Mouse (Mus musculus) heart, adult 2 months (tissue): ENCODE data around the gene Abca4. TPM values are rescaled to one million over a fixed set of nuclear protein-coding genes. Genes with fewer than 3 reads are reported as not detected.
"Not testable (repeated sequence)": the region's sequence is repeated elsewhere in the genome, so short reads cannot be mapped to it uniquely, and the experiment has no call there.

Experiments used
- DNase-seq, 2 experiments: peaks; one replicate each; pipeline ENCODE4 v3.0.0; 2021
- H3K27ac ChIP-seq: fragments of 200-600 bp; 2 replicates; pipeline ENCODE4 v1.8.1; 2022
- H3K27me3 ChIP-seq: fragments of 200-500 bp; 2 replicates; pipeline ENCODE4 v1.6.1; 2012; ENCODE audit warnings: mild to moderate bottlenecking, low read length, inconsistent platforms, mixed read lengths; ENCODE audit not compliant: control insufficient read depth, insufficient read depth
- H3K36me3 ChIP-seq: fragments of 200-500 bp; 2 replicates; pipeline ENCODE4 v1.6.1; 2012; ENCODE audit warnings: low read length, inconsistent platforms; ENCODE audit not compliant: control insufficient read depth, insufficient read depth
- H3K4me1 ChIP-seq: fragments of 200-500 bp; 2 replicates; pipeline ENCODE4 v1.6.1; 2011; ENCODE audit warnings: low read length; ENCODE audit not compliant: control insufficient read depth, insufficient read depth
- H3K4me3 ChIP-seq: fragments of 200-600 bp; 2 replicates; pipeline ENCODE4 v1.8.1; 2022
- H3K79me2 ChIP-seq: fragments of 200-500 bp; replicated peaks from 2 replicates; pipeline ENCODE4 v1.6.1; 2012; ENCODE audit warnings: mild to moderate bottlenecking, inconsistent platforms, low read length, moderate library complexity, mixed read lengths; ENCODE audit not compliant: control insufficient read depth, insufficient read depth
- H3K9ac ChIP-seq: fragments of 200-500 bp; 2 replicates; pipeline ENCODE4 v1.6.1; 2012; ENCODE audit warnings: low read depth, mild to moderate bottlenecking, control low read depth, inconsistent platforms, low read length, mixed read lengths
- CTCF ChIP-seq: fragments of 200-600 bp; IDR thresholded peaks from 2 replicates; pipeline ENCODE4 v1.8.1; 2022; ENCODE audit warnings: antibody characterized with exemption, mild to moderate bottlenecking, moderate library complexity
- EP300 ChIP-seq: fragments of 200-500 bp; IDR thresholded peaks from 2 replicates; pipeline ENCODE4 v1.6.1; 2011; ENCODE audit warnings: low read depth, low read length, control low read depth; ENCODE audit not compliant: insufficient read depth
- POLR2A ChIP-seq: fragments of 200-500 bp; IDR thresholded peaks from 2 replicates; pipeline ENCODE4 v1.6.1; 2011; ENCODE audit warnings: mild to moderate bottlenecking, low read depth, low read length, control low read depth; ENCODE audit not compliant: insufficient read depth
- WGBS: fragments of 180-500 bp; shearing (Covaris S2); methylation state at CpG from one replicate; pipeline ENCODE4 v1.1.7; 2018; 5-methylcytosine and 5-hydroxymethylcytosine counted together
- intact Hi-C: fragments of 180-260 bp; cut with DNase I; formaldehyde crosslinking; loops from one replicate; pipeline ENCODE4 v1.15.1; 2025
- polyA plus RNA-seq: library from polyadenylated mRNA; depleted of rRNA; stranded (reverse); fragments of >200 nt; gene quantifications from 2 replicates; pipeline ENCODE4 v1.2.3, GENCODE M21; 2012; rRNA removed
- total RNA-seq, 2 experiments: library from RNA; stranded (reverse); gene quantifications; 2 replicates each; pipeline ENCODE4 v1.2.3; 2021

Gene Abca4
- total and polyA plus RNA-seq, 3 experiments = 1.6 to 2.6 (median 2.3) TPM

DNA sequence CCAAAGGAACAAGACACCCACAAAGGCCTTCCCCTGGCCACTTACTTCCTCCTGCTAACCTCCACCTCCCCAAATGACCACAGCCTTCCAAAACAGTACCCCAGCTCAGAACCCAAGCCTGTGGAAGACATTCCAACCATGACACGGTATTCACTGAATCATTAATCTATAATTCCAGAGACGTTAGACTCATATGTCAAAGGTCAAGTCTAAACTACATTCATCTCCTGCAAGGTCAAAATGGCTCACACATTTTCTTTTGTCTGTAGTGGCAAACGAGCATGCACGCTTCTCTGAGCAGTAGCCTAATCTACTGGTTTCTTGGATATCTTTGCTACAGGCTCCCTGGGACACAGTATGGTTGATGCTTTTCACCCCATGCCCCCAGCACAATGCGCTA, 166.2 kb downstream of the Abca4 start:
- H3K36me3 ChIP-seq = no peaks in the 10 kb centered on the region
- intact Hi-C loops = no loop called here
- 80% methylated on average over 5 of the region's 5 CpGs for WGBS

DNA sequence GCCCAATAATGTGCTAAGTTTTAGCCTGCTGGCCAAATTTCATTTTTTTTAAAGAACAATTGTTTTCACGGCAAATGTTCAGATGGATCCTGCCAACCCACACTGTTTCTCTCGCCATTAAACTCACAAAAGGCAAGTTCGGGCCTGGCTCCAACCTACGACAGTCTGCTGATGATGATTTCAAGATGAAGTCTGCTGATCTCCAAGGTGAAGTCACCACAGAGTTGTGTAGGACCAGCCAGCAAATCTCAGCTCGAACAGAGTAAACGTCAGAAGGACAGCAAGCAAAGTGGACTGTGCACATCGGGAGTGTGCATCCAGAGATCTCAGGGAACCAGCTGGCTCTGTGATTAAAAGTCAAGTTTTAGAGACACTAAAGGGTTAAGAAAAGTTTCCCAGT, 166.6 kb downstream of the Abca4 start:
- Histone ChIP-seq H3K9ac (no peak overlapping the region), H3K27ac (no peak overlapping the region), H3K79me2 (no peaks in the 10 kb centered on the region), H3K27me3 (no peaks in the 10 kb centered on the region), H3K36me3 (no peaks in the 10 kb centered on the region), H3K4me1 (no peaks in the 10 kb centered on the region), H3K4me3 (no peak overlapping the region)
- intact Hi-C loops = no loop called here
- no peak for DNase-seq
- 86% methylated on average over 7 of the region's 7 CpGs for WGBS
- TF ChIP-seq CTCF = no peak
- no peak for TF ChIP-seq EP300
- TF ChIP-seq POLR2A = no peak

More for the DNA sequence above, 166.2 kb downstream of the Abca4 start:
- H3K79me2 ChIP-seq = no peaks in the 10 kb centered on the region
- TF ChIP-seq EP300 = no peak
- TF ChIP-seq POLR2A = no peak
- TF ChIP-seq CTCF = no peak
- no peak overlapping the region for H3K9ac ChIP-seq
- no peaks in the 10 kb centered on the region for H3K27me3 ChIP-seq
- H3K4me1 ChIP-seq = no peaks in the 10 kb centered on the region
- H3K27ac ChIP-seq = no peak overlapping the region
- no peak overlapping the region for H3K4me3 ChIP-seq
- no peak for DNase-seq

DNA sequence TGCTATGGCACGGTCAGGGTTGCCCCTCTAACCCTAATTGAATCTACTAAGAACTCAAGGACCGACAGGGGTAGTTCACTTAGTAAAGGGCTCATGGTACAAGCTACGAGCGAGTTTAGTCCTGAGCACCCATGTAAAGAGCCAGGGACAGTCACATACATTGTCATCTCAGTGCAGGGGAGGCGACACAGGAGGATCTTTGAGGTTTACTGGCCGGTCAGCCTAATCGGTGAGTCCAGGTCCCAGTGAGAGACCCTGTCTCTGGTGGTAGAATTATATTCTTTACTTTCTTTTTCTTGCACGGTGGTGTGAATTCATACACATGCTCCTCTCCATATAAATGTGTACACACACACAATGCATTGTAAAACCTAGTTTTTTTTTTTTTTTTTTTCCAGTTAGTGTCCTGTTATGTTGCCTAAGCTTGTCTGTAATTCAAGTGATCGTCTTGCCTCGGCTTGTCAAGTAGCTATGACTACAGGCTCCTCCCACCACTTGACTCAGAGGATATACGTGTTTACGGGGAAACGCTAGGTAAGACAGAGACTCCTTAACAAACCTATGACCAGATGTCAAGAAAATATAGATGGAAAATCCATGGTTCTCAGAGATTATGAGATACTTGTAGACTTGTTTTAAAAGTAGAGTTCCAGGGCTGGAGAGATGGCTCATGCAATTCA, 167.3 kb downstream of the Abca4 start:
- Histone ChIP-seq H3K36me3 (no peaks in the 10 kb centered on the region), H3K4me3 (no peak overlapping the region), H3K4me1 (no peaks in the 10 kb centered on the region), H3K79me2 (no peaks in the 10 kb centered on the region), H3K9ac (no peak overlapping the region), H3K27ac (no peak overlapping the region), H3K27me3 (no peaks in the 10 kb centered on the region)
- TF ChIP-seq CTCF = no peak
- no peak for TF ChIP-seq POLR2A
- TF ChIP-seq EP300 = no peak
- no peak for DNase-seq
- intact Hi-C loops = no loop called here
- WGBS = 72% methylated on average over 13 of the region's 13 CpGs

DNA sequence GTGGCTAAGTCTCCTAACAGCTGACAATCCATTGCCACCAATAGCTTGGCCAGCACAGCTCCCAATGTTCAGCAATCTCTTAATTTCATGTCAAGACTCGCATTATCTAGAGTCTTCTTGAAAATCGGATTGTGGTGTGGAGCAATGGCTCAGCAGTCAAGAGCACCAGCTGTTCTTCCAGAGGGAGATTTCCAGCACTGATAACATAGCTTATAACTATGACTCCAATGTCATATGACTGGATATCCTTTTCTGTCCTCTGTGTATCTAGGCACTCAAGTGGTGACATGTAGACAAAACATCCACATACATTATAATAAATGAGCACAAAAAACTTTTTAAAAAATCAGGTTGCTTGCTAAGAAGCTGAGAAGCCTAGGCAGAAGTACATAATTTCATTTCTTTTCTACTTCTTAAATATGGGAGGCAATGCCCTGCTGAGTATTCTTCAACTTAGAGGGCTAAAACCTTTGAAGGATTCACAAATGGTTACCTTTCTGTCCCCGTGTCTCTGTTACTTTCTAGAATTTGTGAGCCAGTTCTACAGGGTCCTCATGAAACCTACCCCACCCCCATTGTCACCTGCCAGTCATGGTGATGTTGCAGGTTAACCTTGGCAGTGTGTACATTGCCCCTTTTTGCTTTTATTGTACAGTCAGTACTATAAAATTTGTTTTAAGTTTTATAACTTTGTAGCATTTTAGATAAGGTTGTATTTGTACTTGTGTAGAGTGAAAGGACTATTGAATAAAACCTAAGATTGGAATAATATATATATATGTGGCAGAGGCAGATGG, 177.2 kb downstream of the Abca4 start:
- Histone ChIP-seq H3K9ac (no peak overlapping the region), H3K27ac (no peak overlapping the region), H3K27me3 (no peaks in the 10 kb centered on the region), H3K36me3 (no peaks in the 10 kb centered on the region), H3K4me1 (no peaks in the 10 kb centered on the region), H3K4me3 (no peak overlapping the region), H3K79me2 (no peaks in the 10 kb centered on the region)
- no peak for DNase-seq
- intact Hi-C loops = no loop called here
- 78% methylated on average over 3 of the region's 3 CpGs for WGBS
- TF ChIP-seq POLR2A (no peak), CTCF (no peak), EP300 (no peak)

DNA sequence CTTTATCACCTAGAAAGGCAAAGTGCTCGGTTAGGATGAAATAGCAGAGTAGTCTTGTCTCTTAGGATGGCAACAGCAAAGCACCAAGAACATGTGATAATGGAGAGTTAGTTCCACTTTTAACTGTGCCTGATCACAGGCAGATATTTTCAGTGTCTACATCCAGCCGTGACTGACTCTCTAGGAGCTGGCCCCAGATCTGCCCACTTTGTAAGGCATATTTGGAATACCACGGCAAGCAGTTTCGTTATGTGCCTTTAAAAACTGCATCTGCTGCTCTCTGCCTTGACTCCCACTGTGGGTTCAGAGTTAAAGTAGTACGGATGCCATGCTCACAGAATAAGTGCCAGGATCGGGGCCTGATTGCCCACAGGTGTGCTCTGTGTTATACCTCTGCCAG, 182.7 kb downstream of the Abca4 start:
- H3K36me3 ChIP-seq, H3K27ac ChIP-seq, H3K4me1 ChIP-seq, intact Hi-C loops, H3K9ac ChIP-seq, H3K4me3 ChIP-seq, H3K79me2 ChIP-seq, H3K27me3 ChIP-seq, DNase-seq: not testable (repeated sequence)
- WGBS = 56% methylated on average over 6 of the region's 6 CpGs

Other genes starting within 250 kb of the Abca4 start
- 10 to 100 TPM; 73.6 to 78.9 TPM for gene Abcd3, start 229.1 kb upstream of the Abca4 start, total RNA-seq
- 19.5 and 29.3 TPM in 2 replicates for gene Abcd3, start 229.1 kb upstream of the Abca4 start, polyA plus RNA-seq
- gene Arhgap29, start 91.9 kb upstream of the Abca4 start, total RNA-seq = 10 to 100 TPM; 38.6 to 41.2 TPM
- 30.7 and 57.0 TPM in 2 replicates for gene Arhgap29, start 91.9 kb upstream of the Abca4 start, polyA plus RNA-seq
- gene Gclm, start 201.1 kb downstream of the Abca4 start, total RNA-seq = 10 to 100 TPM; 44.8 to 51.4 TPM
- 20.7 and 22.5 TPM in 2 replicates for gene Gclm, start 201.1 kb downstream of the Abca4 start, polyA plus RNA-seq
- 10 to 100 TPM; 25.7 to 25.8 TPM for gene Dnttip2, start 229.9 kb downstream of the Abca4 start, total RNA-seq
- gene Dnttip2, start 229.9 kb downstream of the Abca4 start, polyA plus RNA-seq = 6.9 and 11.1 TPM in 2 replicates
- 1 to 10 TPM; 4.7 to 7.5 TPM for gene Bcar3, start 249.7 kb downstream of the Abca4 start, total RNA-seq
- gene Bcar3, start 249.7 kb downstream of the Abca4 start, polyA plus RNA-seq = 10.0 and 10.2 TPM in 2 replicates